Mouse (Mus musculus) c-Kit-positive CD71-negative TER-119-negative erythroid progenitor cells, embryonic 14.5 days (primary cell): ENCODE data around the gene Prkaa1.

Source experiments
- DNase-seq: peaks from one replicate; pipeline ENCODE4 v3.0.0-alpha.2; 2013; ENCODE audit warnings: low read depth

The Prkaa1 gene

GRCm38 (mm10) chr15:5143361-5144020 is at the start of gene Prkaa1:
TSS of gene Prkaa1 (plus strand) at chr15:5143861.
- no peak for DNase-seq

GRCm38 (mm10) chr15:5095534-5096301 is 47.9 kb upstream of the Prkaa1 start:
- DNase-seq, result no peak

- DNase-seq, result no peak
These were observed 46.3 kb upstream of the Prkaa1 start for GRCm38 (mm10) chr15:5097376-5097775.

GRCm38 (mm10) chr15:5102312-5102711 is 41.3 kb upstream of the Prkaa1 start:
- no peak for DNase-seq

GRCm38 (mm10) chr15:5105891-5106290 is 37.8 kb upstream of the Prkaa1 start:
- no peak for DNase-seq

- no peak for DNase-seq
These were observed 37.4 kb upstream of the Prkaa1 start for GRCm38 (mm10) chr15:5106293-5106692.

GRCm38 (mm10) chr15:5107686-5108654 is 35.7 kb upstream of the Prkaa1 start, which contains the start of gene Card6:
TSS of gene Card6 (minus strand) at chr15:5108539.
- DNase-seq, result no peak

- DNase-seq, result no peak
These were observed 35.0 kb upstream of the Prkaa1 start for GRCm38 (mm10) chr15:5108655-5109040.

GRCm38 (mm10) chr15:5112651-5113050 is 31.0 kb upstream of the Prkaa1 start:
- DNase-seq, result no peak

- DNase-seq, result no peak
These were observed 28.5 kb upstream of the Prkaa1 start for GRCm38 (mm10) chr15:5115173-5115572.

GRCm38 (mm10) chr15:5116270-5117030 is 27.2 kb upstream of the Prkaa1 start, which contains the start of gene Rpl37:
TSS of gene Rpl37 (plus strand) at chr15:5116645.
- DNase-seq, result peak; percentile 90

- no peak for DNase-seq
These were observed 26.5 kb upstream of the Prkaa1 start for GRCm38 (mm10) chr15:5117031-5117601.

- no peak for DNase-seq
These were observed 25.0 kb upstream of the Prkaa1 start for GRCm38 (mm10) chr15:5118626-5119025.

GRCm38 (mm10) chr15:5119192-5119591 is 24.5 kb upstream of the Prkaa1 start:
- DNase-seq, result no peak

GRCm38 (mm10) chr15:5119707-5120106 is 24.0 kb upstream of the Prkaa1 start:
- DNase-seq, result no peak

- no peak for DNase-seq
These were observed 21.9 kb upstream of the Prkaa1 start for GRCm38 (mm10) chr15:5121535-5122313.

- DNase-seq, result no peak
These were observed 17.2 kb upstream of the Prkaa1 start for GRCm38 (mm10) chr15:5126456-5126855.

- no peak for DNase-seq
These were observed 16.2 kb upstream of the Prkaa1 start for GRCm38 (mm10) chr15:5127487-5127886.

GRCm38 (mm10) chr15:5128176-5128940 is 15.3 kb upstream of the Prkaa1 start:
- no peak for DNase-seq
